Mouse (Mus musculus) erythroblast, embryonic 14.5 days (primary cell): ENCODE results near the gene Gipr.

ENCODE experiments used
- GATA1 ChIP-seq: IDR thresholded peaks from 2 replicates; pipeline ENCODE4 v1.6.1; 2012; ENCODE audit warnings: low read length, inconsistent platforms, mixed read lengths
- TAL1 ChIP-seq: IDR thresholded peaks from 3 replicates; pipeline ENCODE4 v1.6.1; 2012; ENCODE audit warnings: low read length, inconsistent platforms, mixed read lengths

- TF ChIP-seq GATA1: no peak
- TF ChIP-seq TAL1: no peak
Measured at GRCm38 (mm10) chr7:19148875-19149541, 16.9 kb downstream of the Gipr start, which contains the start of gene Qpctl.
